Mouse (Mus musculus) kidney, postnatal 14 days (tissue): Measurements from ENCODE around the gene Kcnq5.
"Not testable (repeated sequence)": the region's sequence is repeated elsewhere in the genome, so short reads cannot be mapped to it uniquely, and the experiment has no call there.

Experiments used
- DNase-seq: peaks from one replicate; pipeline ENCODE4 v3.0.0; 2022; ENCODE audit warnings: mixed read lengths

Kcnq5 gene

DNA sequence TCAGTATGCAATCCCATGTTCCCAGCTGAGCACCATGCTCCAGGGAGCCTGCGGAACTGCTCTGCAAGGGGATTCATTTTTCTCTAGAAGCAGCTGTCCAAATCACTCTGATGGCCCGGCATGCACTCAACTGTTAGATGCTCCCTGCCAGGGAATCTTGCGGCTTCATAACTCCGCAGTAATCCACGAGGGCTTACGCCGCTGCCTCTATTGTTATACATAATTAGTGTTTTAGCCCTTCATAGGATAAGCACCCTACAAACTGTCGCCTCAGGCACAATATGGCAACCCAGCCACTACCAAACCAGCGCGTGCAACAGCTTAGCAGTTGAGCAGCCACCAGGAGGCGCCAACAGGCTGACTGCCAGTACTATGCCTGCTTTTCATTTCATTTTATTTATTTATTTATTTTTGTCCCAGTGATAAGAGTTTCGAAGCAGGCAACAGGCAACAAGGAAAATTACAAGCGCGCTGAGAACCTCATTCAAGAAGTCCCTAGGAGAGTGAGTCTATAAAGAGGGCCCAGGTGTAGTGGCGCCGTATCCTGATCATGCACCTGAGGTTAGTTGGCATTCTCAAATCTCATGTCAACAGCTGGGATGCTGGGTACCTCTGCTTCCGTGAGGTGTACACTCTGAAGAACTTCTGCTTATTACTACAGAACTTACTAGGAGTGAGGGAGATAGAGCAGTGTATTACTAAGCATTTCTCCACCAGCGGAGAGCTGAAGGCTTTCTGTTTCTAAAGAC lies 500.6 kb downstream of the Kcnq5 start:
- peak; percentile 56 for DNase-seq

DNA sequence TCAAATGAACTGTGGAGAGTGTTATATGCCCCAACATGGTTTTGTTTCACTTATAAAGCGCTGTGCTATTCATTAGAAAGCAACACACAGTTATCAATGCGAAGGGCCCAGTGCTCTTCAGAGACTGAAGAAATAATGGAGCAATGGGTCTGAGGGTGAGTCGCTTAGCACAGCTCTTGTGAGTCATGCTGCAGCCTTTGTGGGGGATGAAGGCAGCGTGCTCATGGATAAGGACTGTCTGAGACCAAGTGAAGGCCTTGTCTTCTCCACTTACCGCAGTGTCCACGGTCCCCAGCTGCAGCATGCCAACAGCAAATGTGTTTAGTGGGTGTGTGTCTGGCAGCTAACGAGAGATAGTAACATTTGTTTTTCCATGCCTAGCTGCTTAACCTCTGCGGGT lies 503.2 kb downstream of the Kcnq5 start:
- no peak for DNase-seq

DNA sequence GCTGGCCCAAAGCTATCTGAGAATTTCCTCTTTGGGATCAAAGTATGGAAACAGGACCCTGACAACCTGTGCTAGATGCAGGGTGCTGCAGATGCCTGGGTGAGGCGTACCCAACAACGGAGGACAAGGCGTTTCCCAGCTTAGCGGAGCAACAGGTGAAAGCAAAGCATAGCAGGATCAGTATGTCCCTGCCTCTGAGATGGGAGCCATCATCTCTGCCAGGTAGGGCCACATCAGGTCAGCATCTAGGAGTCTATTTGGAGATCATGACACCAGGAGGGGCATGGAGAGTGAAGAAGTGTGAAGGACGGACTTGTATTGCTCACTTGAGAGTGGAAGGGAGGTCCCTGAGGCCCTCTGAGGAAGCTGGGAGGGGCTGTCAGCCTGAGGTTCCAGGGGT lies 505.8 kb downstream of the Kcnq5 start:
- DNase-seq, result no peak

DNA sequence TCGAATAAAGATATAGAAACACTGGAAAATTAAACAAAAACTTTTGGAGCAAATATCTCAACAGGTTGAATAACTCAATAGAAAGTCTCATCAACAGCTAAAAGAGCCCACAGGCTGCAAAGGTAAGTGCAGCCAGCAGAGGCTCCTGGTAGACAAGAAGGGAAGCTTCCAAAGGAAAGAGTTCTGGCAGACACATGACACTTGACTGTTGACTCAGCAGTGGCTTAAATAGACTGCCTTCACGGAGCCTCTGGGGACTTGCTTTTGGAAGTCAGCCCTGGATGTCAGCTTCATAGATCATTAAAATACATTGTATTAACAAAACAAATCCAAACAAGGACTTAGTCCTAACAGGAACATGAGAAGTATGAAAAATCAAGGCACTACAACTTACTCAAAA lies 513.5 kb downstream of the Kcnq5 start:
- DNase-seq, result peak; percentile 27

DNA sequence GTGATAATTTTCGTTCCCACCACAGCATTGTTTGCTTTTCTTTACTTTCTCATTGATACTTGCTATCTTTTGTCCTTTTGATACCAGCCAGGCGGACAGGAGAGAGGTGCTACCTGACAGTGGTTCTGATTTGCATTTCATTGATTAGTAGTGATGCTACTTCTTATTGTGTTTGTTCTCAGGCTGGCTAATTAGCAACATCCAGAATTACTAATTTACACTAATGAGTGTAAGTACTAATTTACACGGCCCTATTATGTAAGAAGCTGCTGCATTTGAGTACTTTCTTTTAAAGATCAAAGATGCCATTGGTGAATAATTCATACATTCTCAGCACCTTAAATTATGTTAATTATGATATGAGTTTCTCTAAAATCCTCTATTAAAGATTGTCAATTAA lies 525.0 kb downstream of the Kcnq5 start:
- no peak for DNase-seq

DNA sequence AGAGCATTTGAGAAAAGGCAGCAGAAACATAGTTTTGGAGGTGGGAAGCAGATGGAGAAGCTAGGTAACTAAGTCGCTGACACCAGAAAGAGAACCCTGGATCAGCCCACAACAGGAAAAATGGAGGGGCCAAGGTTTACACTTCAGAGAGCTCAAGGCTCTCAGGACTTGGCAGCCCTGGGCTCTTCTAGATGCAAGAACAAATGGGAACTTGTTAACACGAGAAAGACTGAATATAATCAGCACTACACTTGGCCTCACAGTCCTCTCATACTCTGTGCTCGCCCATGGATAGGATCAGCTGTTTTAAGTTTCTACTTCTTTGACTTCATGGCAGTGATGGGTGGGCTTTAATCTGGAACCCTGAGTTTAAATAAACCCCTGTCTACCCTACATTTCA lies 526.9 kb downstream of the Kcnq5 start:
- DNase-seq, result no peak

DNA sequence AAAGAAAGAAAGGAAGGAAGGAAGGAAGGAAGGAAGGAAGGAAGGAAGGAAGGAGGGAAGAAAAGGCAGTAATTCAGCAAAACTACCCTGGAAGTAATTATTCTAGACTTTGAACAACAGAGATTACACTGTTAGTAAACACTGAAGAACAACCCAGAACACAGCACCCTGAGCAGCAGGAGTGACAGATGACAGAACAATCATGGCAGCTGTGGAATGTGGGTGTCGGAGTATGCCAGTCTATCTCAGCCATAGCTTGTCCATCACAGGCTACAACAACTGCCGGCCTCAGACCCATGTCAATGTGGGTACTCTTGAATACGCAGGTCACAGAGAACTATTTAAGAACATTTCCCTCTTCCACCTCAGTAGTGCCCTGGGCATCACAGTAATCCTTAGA lies 530.1 kb downstream of the Kcnq5 start:
- DNase-seq, result no peak

DNA sequence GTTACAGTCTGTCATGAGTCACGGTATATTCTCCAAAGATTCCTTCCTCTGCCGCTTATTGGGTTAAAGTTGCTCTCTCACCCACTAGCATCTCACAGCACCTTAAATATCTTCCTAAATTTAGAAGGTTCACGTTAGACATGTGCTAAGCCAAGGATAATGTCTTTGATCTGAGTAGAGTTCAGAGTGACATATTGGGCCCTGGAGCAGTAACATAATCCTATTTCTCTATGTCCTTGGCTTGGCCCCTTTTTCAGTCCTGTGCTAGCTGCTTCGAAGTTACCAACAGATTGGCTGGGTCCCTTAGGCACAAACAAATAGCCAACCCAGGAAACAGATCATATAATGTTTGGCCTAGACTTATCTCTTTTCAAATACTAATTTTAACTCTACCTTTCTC lies 533.7 kb downstream of the Kcnq5 start:
- DNase-seq, result no peak

DNA sequence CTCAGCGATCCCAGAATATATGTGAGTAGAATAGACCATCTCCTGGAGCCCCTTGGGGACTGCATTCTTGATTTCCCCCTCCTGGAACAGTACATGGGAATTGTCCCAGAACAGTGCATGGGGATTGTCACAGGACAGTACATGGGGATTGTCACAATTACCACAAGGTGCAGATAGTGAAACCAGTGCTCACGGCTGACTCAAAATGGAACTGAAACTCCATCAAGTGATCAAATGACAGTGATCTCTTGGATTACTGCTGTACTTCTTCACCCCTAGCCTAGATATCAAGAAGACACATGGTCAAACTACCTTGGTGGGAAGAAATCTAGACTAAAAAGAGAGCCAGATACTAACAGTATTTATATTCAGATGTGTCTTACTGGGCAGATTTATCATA lies 536.1 kb downstream of the Kcnq5 start:
- DNase-seq, result no peak

DNA sequence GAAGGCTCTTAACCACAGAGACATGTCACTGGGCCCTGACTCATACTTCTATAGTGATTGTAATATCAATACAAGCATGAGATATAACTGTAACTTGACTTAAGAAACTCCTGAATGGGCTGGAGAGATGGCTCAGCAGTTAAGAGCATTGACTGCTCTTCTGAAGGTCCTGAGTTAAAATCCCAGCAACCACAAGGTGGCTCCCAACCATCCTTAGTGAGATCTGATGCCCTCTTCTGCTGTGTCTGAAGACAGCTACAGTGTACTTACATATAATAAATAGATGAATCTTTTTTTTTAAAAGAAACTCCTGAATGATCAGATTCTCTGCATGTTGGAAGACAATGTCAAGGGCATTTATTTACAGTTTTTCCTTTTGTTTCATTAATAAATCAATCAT lies 542.4 kb downstream of the Kcnq5 start:
- DNase-seq, result peak; percentile 12

DNA sequence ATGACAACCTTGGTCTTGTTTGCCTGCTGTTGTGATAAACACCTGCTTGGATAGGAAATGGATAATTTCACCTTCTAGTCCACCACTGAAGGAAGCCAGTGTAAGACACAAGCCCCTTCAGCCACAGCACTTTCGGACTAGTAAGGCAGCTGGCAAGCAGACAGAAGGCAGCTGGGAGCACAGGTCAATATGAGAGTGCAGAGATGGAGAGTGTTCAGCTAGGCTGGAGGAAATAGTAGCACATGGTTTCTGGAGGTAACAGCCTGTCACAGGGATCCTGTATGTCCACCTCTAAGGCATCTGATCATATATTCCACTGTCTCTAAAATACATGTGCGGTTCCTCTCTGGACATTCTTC lies 549.6 kb downstream of the Kcnq5 start:
- DNase-seq, result no peak

DNA sequence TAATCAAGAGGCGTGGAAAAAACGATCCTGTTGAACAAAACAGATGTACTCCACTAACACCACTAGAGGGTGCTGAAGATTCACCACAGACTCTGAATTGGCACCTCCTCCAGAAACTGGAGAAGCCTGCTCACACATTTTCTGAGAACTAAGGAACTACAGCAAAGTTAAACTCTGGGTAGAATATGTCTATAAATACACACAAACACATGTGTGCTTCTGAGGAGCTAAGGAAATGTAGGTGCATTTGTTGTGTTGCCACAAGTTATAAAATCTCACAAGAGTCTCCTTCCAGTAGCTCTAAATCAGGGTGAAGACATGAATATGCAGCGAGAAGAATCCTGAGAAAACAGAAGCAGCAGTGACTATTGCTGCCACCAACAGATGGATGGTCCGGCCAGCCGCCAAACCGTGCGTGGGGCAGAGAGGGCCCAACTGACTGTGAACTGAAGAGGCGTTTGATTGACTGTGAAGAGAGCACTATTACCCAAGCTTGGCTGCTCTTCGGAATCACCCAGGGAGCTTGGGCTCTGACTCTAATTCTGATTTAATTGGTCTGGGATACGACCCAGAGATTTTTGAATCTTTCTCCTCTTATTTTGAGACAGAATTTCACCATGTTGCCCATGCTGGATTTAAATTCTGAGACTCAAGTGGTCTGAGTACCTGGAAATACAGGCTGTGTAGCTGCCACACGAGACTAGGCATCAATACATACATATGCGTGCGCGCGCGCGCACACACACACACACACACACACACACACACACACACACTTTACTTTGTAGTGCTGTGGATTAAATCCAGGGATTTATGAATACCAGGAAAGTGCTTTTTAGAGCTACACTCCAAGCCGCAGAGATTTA lies 550.2 kb downstream of the Kcnq5 start:
- DNase-seq, result peak; percentile 54

DNA sequence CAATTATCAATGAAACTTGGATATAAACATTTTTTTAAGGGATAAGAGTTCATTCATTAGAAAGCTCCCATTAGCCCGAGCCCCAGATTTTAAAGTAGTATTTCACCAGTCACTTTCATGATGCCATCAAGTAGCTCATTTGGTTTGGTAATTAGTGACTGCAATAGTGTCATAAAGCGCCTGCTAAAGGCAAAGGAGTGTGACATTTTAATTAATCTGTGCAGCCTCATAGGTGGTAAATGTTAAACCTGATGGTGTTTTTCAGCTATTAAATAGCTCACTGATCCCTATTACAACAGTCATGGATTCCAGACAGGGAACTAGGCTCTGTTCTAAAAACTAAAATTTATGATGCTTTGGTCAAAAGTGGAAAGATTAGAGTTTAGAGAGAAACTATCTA lies 554.5 kb downstream of the Kcnq5 start:
- DNase-seq, result no peak

DNA sequence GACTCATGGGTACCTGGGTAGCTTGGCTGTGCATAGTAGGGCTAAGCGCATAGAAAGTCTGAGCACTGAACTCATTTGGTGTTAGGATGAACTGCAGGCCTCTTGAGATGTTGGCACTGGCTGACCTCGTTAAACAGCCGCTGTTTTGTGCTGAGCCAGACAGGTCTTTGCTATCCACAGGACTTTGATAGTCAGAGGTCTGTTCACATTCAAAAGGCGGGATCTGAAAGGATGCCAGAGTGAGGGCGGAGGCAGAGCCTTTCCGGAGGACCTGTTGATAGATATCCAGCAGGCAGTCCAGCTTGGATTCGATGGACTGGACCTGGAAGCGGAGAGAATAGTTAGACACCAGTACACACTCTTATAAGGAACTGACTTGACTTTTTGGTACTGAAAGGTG lies 558.9 kb downstream of the Kcnq5 start:
- DNase-seq, result no peak

DNA sequence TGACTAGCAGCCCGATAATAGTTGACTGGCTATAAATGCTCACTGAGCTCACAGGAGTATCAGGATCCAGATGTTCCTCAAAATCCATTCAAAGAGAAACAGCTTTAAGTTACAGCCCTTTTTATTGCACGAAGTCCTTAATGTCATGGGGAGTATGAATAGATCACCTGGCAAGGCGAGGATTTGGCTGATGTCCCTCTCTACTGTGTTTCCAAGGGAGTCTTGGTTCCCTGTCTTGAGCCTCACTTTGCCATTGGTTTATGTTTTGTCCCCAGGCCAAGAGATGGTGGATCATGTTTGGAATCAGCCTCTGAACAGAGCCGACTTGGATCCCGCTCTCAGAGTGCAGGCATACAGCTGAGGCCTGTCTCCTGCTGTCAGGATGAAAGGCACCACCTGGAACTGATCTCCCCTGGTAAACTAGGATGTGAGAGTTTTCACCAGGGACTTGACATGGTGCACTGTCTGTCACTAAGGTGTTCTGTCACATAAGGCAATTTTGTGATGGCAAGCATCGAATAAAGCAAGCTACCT lies 570.5 kb downstream of the Kcnq5 start:
- no peak for DNase-seq

DNA sequence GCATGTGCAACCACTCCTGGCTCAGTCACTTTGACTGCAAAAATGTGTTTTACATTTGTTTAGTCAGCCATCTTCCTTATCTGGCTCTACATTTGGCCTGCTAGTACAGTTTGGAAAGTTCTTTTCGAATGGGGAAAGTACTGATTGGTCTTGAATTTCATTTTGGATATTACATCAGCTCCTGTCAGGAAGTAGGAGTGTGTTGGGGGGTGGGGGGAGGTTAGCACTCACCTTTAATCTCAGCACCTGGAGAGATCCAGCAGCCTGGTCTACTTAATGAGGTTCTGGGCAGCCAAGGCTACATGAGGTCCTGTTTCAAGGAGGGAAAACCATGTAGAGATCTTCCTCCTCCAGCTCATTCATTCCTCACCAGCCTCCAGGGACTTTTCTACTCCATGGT lies 578.5 kb downstream of the Kcnq5 start, which contains the start of gene Khdc1b:
Khdc1b (plus strand) TSS at position 301 of the 400 bp plus-strand sequence.
- no peak for DNase-seq

DNA sequence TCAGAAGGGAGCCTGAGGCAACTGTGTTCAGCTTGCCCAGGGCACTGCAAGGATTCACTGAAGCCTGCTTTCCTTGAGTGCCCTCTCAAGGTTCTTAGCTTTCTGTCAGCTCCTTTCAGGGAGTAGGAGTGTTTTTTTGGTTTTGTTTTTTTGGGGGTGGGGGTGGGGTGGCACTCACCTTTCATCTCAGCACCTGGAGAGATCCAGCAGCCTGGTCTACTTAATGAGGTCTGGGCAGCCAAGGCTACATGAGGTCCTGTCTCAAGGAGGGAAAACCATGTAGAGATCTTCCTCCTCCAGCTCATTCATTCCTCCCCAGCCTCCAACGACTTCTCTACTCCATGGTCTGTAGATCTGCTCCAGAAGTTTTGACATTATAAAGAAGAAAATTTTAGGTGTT lies 593.7 kb downstream of the Kcnq5 start, which contains the start of gene Khdc1c:
Khdc1c (plus strand) TSS at position 301 of the 400 bp plus-strand sequence.
- DNase-seq, result not testable (repeated sequence)

DNA sequence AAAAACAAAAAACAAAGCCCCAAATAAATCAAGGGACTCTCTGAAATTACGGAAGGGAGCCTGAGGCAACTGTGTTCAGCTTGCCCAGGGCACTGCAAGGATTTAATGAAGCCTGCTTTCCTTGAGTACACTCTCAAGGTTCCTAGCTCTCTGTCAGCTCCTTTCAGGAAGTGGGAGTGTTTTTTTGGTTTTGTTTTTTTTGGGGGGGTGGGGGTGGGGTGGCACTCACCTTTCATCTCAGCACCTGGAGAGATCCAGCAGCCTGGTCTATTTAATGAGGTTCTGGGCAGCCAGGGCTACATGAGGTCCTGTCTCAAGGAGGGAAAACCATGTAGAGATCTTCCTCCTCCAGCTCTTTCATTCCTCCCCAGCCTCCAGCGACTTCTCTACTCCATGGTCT lies 612.4 kb downstream of the Kcnq5 start, which contains the start of gene Khdc1a:
Khdc1a (plus strand) TSS at position 301 of the 400 bp plus-strand sequence.
- DNase-seq, result no peak
